Comparison of ENCODE assay signal across 8 mouse cellular contexts in genomic region chr6:31079586-31080259, GRCm38 (mm10).
A peak's percentile ranks its signal among the peaks of the same experiment; 100 is the strongest.
DNase-seq lines count a peak whose midpoint lies in the region; ATAC-seq lines count a peak whose summit lies in the region.

No protein-coding gene starts in this region.

- H3K4me3 ChIP-seq in forebrain, embryonic 14.5 days (ENCODE audit: low read depth, low read length): no peak overlapping the region
- no peak overlapping the region for H3K4me3 ChIP-seq in forebrain, embryonic 11.5 days (ENCODE audit: low read depth, low read length)
- no peak overlapping the region for H3K4me3 ChIP-seq in stomach, embryonic 15.5 days (replicated peaks)
- H3K4me3 ChIP-seq in intestine, embryonic 16.5 days (ENCODE audit: low read length): no peak overlapping the region

- H3K36me3 ChIP-seq in forebrain, embryonic 14.5 days (ENCODE audit: control insufficient read depth, insufficient read depth, low read length): no peaks in the 10 kb centered on the region
- no peaks in the 10 kb centered on the region for H3K36me3 ChIP-seq in forebrain, embryonic 11.5 days (ENCODE audit: control insufficient read depth, insufficient read depth, low read length)
- H3K36me3 ChIP-seq in stomach, embryonic 15.5 days: no peaks in the 10 kb centered on the region
- H3K36me3 ChIP-seq in intestine, embryonic 16.5 days (ENCODE audit: control insufficient read depth, insufficient read depth, low read length): no peaks in the 10 kb centered on the region

- no peak overlapping the region for H3K9ac ChIP-seq in forebrain, embryonic 14.5 days (ENCODE audit: low read length)
- no peak overlapping the region for H3K9ac ChIP-seq in forebrain, embryonic 11.5 days (ENCODE audit: low read length)
- no peak overlapping the region for H3K9ac ChIP-seq in stomach, embryonic 15.5 days
- H3K9ac ChIP-seq in intestine, embryonic 16.5 days (ENCODE audit: low read depth, low read length): no peak overlapping the region

- no peak for ATAC-seq in forebrain, embryonic 14.5 days
- no peak for ATAC-seq in forebrain, embryonic 11.5 days (replicated peaks; ENCODE audit: low FRiP score)
- ATAC-seq in stomach, embryonic 15.5 days (ENCODE audit: insufficient read depth, low FRiP score, low read depth): no peak
- no peak for ATAC-seq in intestine, embryonic 16.5 days

- no peaks in the 10 kb centered on the region for H3K9me3 ChIP-seq in forebrain, embryonic 14.5 days (replicated peaks; ENCODE audit: control insufficient read depth, low read length)
- no peaks in the 10 kb centered on the region for H3K9me3 ChIP-seq in forebrain, embryonic 11.5 days (ENCODE audit: control insufficient read depth, low read length)
- H3K9me3 ChIP-seq in stomach, embryonic 15.5 days: no peaks in the 10 kb centered on the region
- H3K9me3 ChIP-seq in intestine, embryonic 16.5 days (ENCODE audit: control insufficient read depth, low read length): no peaks in the 10 kb centered on the region

- H3K27ac ChIP-seq in forebrain, embryonic 14.5 days (ENCODE audit: low read depth, low read length): no peak overlapping the region
- H3K27ac ChIP-seq in forebrain, embryonic 11.5 days (ENCODE audit: low read depth, low read length): no peak overlapping the region
- 0 out of 2 replicates have a peak overlapping the region, but pooled peaks have one; percentile 1 for H3K27ac ChIP-seq in stomach, embryonic 15.5 days
- H3K27ac ChIP-seq in intestine, embryonic 16.5 days (ENCODE audit: low read length): no peak overlapping the region

- peak; percentile 45 for DNase-seq in forebrain, embryonic 14.5 days (ENCODE audit: low spot score)
- DNase-seq in forebrain, embryonic 11.5 days (ENCODE audit: low spot score): no peak
- DNase-seq in thymus, postnatal 14 days: peak; percentile 34
- DNase-seq in thymus, postnatal 10 days (ENCODE audit: low spot score in 2 of 2): no peak
- DNase-seq in layer of hippocampus, postnatal 36 days: peak; percentile 42 to 48
- no peak for DNase-seq in adrenal gland, adult 8-10 months

- WGBS in forebrain, embryonic 14.5 days: 66% methylated on average over 14 of the region's 14 CpGs
- 85% methylated on average over 14 of the region's 14 CpGs for WGBS in forebrain, embryonic 11.5 days
- WGBS in stomach, embryonic 15.5 days: 54% methylated on average over 14 of the region's 14 CpGs
- WGBS in intestine, embryonic 16.5 days: 65% methylated on average over 14 of the region's 14 CpGs

- H3K27me3 ChIP-seq in forebrain, embryonic 14.5 days (replicated peaks; ENCODE audit: control insufficient read depth, insufficient read depth, low read length): no peaks in the 10 kb centered on the region
- H3K27me3 ChIP-seq in forebrain, embryonic 11.5 days (ENCODE audit: control insufficient read depth, insufficient read depth, low read length): no peaks in the 10 kb centered on the region
- no peaks in the 10 kb centered on the region for H3K27me3 ChIP-seq in stomach, embryonic 15.5 days (replicated peaks)
- no peaks in the 10 kb centered on the region for H3K27me3 ChIP-seq in intestine, embryonic 16.5 days (replicated peaks; ENCODE audit: control insufficient read depth, insufficient read depth, low read length)

- no peak overlapping the region for H3K4me2 ChIP-seq in forebrain, embryonic 14.5 days (ENCODE audit: low read length)
- no peak overlapping the region for H3K4me2 ChIP-seq in forebrain, embryonic 11.5 days (ENCODE audit: low read depth, low read length, severe bottlenecking)
- no peak overlapping the region for H3K4me2 ChIP-seq in stomach, embryonic 15.5 days
- H3K4me2 ChIP-seq in intestine, embryonic 16.5 days (ENCODE audit: low read depth, low read length): no peak overlapping the region

- 0 out of 2 replicates have a peak, but pooled peaks cover 2% of the 10 kb centered on the region for H3K4me1 ChIP-seq in forebrain, embryonic 14.5 days (ENCODE audit: control insufficient read depth, insufficient read depth, low read length)
- H3K4me1 ChIP-seq in forebrain, embryonic 11.5 days (replicated peaks; ENCODE audit: control insufficient read depth, insufficient read depth, low read length): peaks cover 3% of the 10 kb centered on the region; the same call in 1 of the 2 replicates
- H3K4me1 ChIP-seq in stomach, embryonic 15.5 days: peaks cover 34% of the 10 kb centered on the region
- peaks cover 37% of the 10 kb centered on the region for H3K4me1 ChIP-seq in intestine, embryonic 16.5 days (ENCODE audit: control insufficient read depth, insufficient read depth, low read length)

Comparison
In these comparisons a context has a peak if more than half of its experiments do, and no peak if none do; other contexts are left out.
1. DNase-seq: peak in forebrain, embryonic 14.5 days (single experiment), thymus, postnatal 14 days (single experiment) and layer of hippocampus, postnatal 36 days (2 of 2); none in forebrain, embryonic 11.5 days (single experiment), thymus, postnatal 10 days (0 of 2) and adrenal gland, adult 8-10 months (single experiment).